Mouse (Mus musculus) duodenum, adult 2 months (tissue): ENCODE results near the gene Hnrnpf. TPM values are rescaled to one million over a fixed set of nuclear protein-coding genes. Genes with fewer than 3 reads are reported as not detected.

ENCODE experiments used
- polyA plus RNA-seq: library from polyadenylated mRNA; depleted of rRNA; stranded (reverse); fragments of >200 nt; gene quantifications from 2 replicates; pipeline ENCODE4 v1.2.3, GENCODE M21; 2012; ENCODE audit warnings: low replicate concordance; rRNA removed

Gene Hnrnpf
- polyA plus RNA-seq, result 56.0 and 58.9 TPM in 2 replicates

DNA sequence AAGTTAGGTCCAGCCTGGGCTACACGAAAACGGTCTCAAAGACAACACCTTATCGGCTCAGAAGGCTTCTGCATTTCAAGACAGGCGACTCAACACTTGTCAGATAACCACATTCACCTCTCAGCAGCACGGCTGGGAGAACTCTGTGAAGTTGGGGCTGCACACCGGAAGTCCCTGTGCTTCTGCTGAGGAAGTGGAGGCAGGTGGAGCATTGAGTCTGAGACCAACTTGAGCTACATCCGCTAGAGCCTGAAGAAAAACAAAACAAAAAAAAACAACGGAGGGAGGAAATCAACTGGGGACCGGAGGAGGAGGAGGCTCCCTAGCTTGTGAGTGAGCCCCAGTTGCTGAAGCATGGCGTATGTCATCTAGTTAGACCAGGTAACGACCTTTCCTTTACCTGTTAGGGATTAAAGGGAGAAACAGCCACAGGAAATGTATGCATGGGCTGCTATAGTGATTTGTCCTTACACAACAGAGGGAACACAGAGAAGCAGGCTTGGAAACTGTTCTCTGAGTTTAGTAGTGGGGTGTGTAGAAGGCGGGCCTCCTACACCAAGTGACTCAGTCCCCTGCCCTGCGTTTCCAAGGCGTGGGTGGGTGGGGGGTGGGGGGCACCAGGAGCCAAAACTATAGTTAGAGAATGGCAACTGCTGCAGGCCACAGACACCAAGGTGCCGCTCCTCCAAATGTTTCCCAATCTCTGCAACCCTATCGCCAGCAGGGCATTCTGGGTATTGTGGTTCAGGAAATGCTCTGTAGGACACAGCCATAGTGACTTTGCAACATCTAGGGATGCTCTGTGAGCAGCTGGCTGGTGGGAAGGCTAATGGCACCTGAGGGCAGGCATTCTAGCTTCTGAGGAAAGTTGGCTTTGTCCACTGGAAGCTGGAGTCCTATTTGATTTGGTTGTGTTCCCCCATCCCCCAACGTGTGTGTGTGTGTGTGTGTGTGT is at the start of gene Hnrnpf:
Gene Hnrnpf, plus strand, starts transcription at position 199 of the 955 bp plus-strand sequence.

DNA sequence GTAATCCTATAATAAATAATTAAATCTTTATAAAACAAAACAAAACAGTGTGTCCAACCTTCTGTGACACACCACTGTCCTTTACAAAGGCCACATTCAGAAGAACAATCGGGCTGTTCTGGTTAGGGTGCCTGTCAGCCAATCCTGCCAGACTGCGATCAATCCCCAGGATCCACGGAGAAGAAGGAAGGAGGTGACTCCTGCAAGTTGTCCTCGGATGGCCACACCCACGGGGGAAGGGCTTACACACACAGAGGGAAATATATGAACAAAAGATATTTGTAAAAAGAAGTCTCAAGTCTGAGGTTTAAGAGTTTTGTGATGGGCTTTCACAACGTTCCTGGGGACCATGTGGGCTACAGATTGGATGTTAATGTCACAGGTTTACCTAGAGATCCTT is 38.3 kb upstream of the Hnrnpf start, which contains the start of gene Zfp239:
Gene Zfp239, plus strand, starts transcription at position 253 of the 400 bp plus-strand sequence.

DNA sequence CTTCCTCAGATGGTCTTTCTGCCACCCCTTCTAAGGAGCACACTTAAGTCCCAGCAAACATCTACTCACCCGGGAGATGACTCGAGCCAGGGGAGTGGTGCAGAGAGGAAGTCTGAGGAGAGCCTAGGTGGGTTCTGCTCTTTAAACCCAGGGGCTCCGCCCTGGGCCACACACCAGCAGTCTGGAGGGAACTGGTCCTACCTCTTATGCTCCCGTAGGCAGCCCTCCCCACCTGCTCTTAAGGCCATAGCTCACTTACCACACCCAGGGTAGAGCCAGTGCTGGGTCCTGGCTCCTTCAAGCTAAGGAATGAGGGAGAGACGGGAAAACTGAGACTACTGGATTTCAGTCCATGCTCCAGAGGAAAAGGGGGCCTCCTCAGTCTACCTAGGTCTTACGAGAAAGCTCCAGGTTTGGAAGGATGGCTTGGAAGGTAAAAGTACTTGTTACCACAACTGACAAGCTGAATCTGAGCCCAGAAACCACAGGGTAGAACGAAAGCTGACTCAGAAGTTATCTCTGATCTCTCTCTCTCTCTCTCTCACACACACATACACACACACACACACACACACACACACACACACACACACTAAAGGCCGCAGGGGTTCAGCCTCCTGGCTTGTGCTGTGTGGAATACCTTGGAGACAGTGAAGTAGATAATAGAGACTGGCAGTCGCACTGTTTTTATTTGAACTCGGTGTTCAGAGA is 37.3 kb downstream of the Hnrnpf start, which contains the start of gene Fxyd4:
Gene Fxyd4, minus strand, starts transcription at position 471 of the 711 bp plus-strand sequence.

Other genes with a start within 250 kb of the Hnrnpf start
- 8.5 and 10.1 TPM in 2 replicates for gene Zfp637, start 59.1 kb upstream of the Hnrnpf start, polyA plus RNA-seq
- gene Zfp239, start 38.2 kb upstream of the Hnrnpf start, polyA plus RNA-seq, result 2.6 and 3.8 TPM in 2 replicates
- not detected in 2 replicates for gene Fxyd4, start 37.4 kb downstream of the Hnrnpf start, polyA plus RNA-seq
- gene Rasgef1a, start 111.1 kb downstream of the Hnrnpf start, polyA plus RNA-seq, result 0.09 and 0.11 TPM in 2 replicates
- gene Csgalnact2, start 238.8 kb downstream of the Hnrnpf start, polyA plus RNA-seq, result 0.14 and 0.23 TPM in 2 replicates